Mouse (Mus musculus): ENCODE measurements around the gene Ppia.

DNA sequence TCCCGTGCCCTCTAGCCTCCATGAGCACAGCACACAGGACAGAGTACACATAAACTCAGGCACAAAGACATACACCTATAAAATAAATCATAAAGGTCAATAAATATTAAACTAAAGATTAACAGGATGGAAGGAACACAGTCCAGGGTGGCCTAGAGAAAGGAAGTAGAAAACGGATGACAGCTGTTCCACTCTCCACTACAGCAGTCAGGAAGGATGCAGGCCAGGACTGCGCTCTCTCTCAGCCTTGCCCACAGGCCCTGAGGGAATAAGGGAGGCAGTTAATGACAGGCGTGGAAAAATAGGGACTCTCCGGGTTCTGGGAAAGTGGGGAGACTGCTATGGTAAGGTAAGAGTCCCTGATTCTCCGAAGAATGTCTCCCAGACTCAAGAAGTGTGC, 48.8 kb upstream of the Ppia start:
- TF ChIP-seq CTCF (conservative IDR thresholded peaks at IDR 0.05; ENCODE audit: insufficient read depth, insufficient read length, low read depth, low read length) (no peak), POLR2A (IDR thresholded peaks at IDR 0.05; ENCODE audit: low read depth, low read length) (no peak)
